Comparison of ENCODE assay signal across 21 mouse cellular contexts in genomic region chr4:139761911-139762310, GRCm38 (mm10).
A peak's percentile ranks its signal among the peaks of the same experiment; 100 is the strongest.
DNase-seq lines count a peak whose midpoint lies in the region; ATAC-seq lines count a peak whose summit lies in the region.
"Had no signal": no experiment of that assay in that cellular context is flagged by ENCODE, and none has a peak within 500 bp of the region (broad histone marks: within the 10 kb centered on the region; RNA-seq: fewer than 3 reads in every experiment).

No protein-coding gene starts in this region.

- peak overlapping the region; percentile 12; the same call in 1 of the 2 replicates for H3K27ac ChIP-seq in forebrain, embryonic 10.5 days
- no peak overlapping the region for H3K27ac ChIP-seq in forebrain, embryonic 16.5 days (ENCODE audit: low read length)
- peak overlapping the region; percentile 2; the same call in 1 of the 2 replicates for H3K27ac ChIP-seq in midbrain, embryonic 16.5 days (ENCODE audit: low read length)
- H3K27ac ChIP-seq: embryonic facial prominence, embryonic 15.5 days; gastrocnemius, adult 2 months; limb, embryonic 15.5 days; liver, embryonic 15.5 days; macrophage; neural tube, embryonic 12.5 days had no signal

- H3K9me3 ChIP-seq in forebrain, embryonic 10.5 days = no peaks in the 10 kb centered on the region
- no peaks in the 10 kb centered on the region for H3K9me3 ChIP-seq in forebrain, embryonic 16.5 days (ENCODE audit: control insufficient read depth, low read length)
- H3K9me3 ChIP-seq in midbrain, embryonic 16.5 days (replicated peaks; ENCODE audit: control insufficient read depth, low read length, poor library complexity, severe bottlenecking) = no peaks in the 10 kb centered on the region
- H3K9me3 ChIP-seq: embryonic facial prominence, embryonic 15.5 days; heart, embryonic 12.5 days; limb, embryonic 15.5 days; liver, embryonic 15.5 days; neural tube, embryonic 12.5 days had no signal

- H3K27me3 ChIP-seq in forebrain, embryonic 10.5 days (ENCODE audit: poor library complexity, severe bottlenecking) = peaks cover 100% of the 10 kb centered on the region
- no peaks in the 10 kb centered on the region for H3K27me3 ChIP-seq in forebrain, embryonic 16.5 days (replicated peaks; ENCODE audit: control insufficient read depth, insufficient read depth, low read length)
- H3K27me3 ChIP-seq in midbrain, embryonic 16.5 days (ENCODE audit: control insufficient read depth, insufficient read depth, low read depth, low read length) = no peaks in the 10 kb centered on the region

- no peaks in the 10 kb centered on the region for H3K36me3 ChIP-seq in forebrain, embryonic 10.5 days (replicated peaks)
- H3K36me3 ChIP-seq in forebrain, embryonic 16.5 days (ENCODE audit: control insufficient read depth, insufficient read depth) = no peaks in the 10 kb centered on the region
- no peaks in the 10 kb centered on the region for H3K36me3 ChIP-seq in midbrain, embryonic 16.5 days (ENCODE audit: control insufficient read depth, insufficient read depth, low read length)
- H3K36me3 ChIP-seq: embryonic facial prominence, embryonic 15.5 days; heart, embryonic 12.5 days; limb, embryonic 15.5 days; liver, embryonic 15.5 days; neural tube, embryonic 12.5 days had no signal

- H3K4me1 ChIP-seq in forebrain, embryonic 10.5 days = peaks cover 74% of the 10 kb centered on the region
- H3K4me1 ChIP-seq in forebrain, embryonic 16.5 days (replicated peaks; ENCODE audit: control insufficient read depth, insufficient read depth, low read length) = peaks cover 16% of the 10 kb centered on the region
- H3K4me1 ChIP-seq in midbrain, embryonic 16.5 days (ENCODE audit: control insufficient read depth, insufficient read depth, low read length) = peaks cover 21% of the 10 kb centered on the region
- H3K4me1 ChIP-seq: liver, embryonic 15.5 days had no signal

- no peak for DNase-seq in forebrain, embryonic 10.5 days (ENCODE audit: extremely low spot score, low spot score)
- DNase-seq in testis, postnatal 14 days (ENCODE audit: low spot score) = peak; percentile 76
- DNase-seq in testis, postnatal 10 days (ENCODE audit: low spot score) = no peak
- DNase-seq in adrenal gland, adult 2 months = no peak
- no peak for DNase-seq in cerebellum, adult 9-10 months
- DNase-seq: cerebellum, adult 9-11 months; gastrocnemius, adult 2 months; heart, postnatal 14 days; kidney, adult 11 months; right cerebral cortex, postnatal 14 days; spleen, adult 18-20 months; thymus, adult 18-20 months; thymus, postnatal 4 days had no signal

- no peak overlapping the region for H3K4me2 ChIP-seq in forebrain, embryonic 16.5 days (ENCODE audit: low read length)
- no peak overlapping the region for H3K4me2 ChIP-seq in midbrain, embryonic 16.5 days (ENCODE audit: low read length)
- H3K4me2 ChIP-seq: embryonic facial prominence, embryonic 15.5 days; heart, embryonic 12.5 days; limb, embryonic 15.5 days; liver, embryonic 15.5 days; neural tube, embryonic 12.5 days had no signal

- no peak overlapping the region for H3K9ac ChIP-seq in forebrain, embryonic 16.5 days (replicated peaks; ENCODE audit: low read depth, low read length)
- H3K9ac ChIP-seq in midbrain, embryonic 16.5 days (ENCODE audit: low read depth, low read length) = no peak overlapping the region
- H3K9ac ChIP-seq: embryonic facial prominence, embryonic 15.5 days; heart, embryonic 12.5 days; limb, embryonic 15.5 days; liver, embryonic 15.5 days; neural tube, embryonic 12.5 days had no signal

- H3K4me3 ChIP-seq in forebrain, embryonic 10.5 days = no peak overlapping the region
- no peak overlapping the region for H3K4me3 ChIP-seq in forebrain, embryonic 16.5 days (replicated peaks; ENCODE audit: low read length)
- no peak overlapping the region for H3K4me3 ChIP-seq in midbrain, embryonic 16.5 days (ENCODE audit: low read depth, low read length)
- H3K4me3 ChIP-seq: embryonic facial prominence, embryonic 15.5 days; gastrocnemius, adult 2 months; heart, embryonic 12.5 days; limb, embryonic 15.5 days; liver, embryonic 15.5 days; neural tube, embryonic 12.5 days had no signal

- WGBS in forebrain, embryonic 10.5 days = 9% methylated on average over 13 of the region's 13 CpGs
- 4% methylated on average over 13 of the region's 13 CpGs for WGBS in forebrain, embryonic 16.5 days
- 4% methylated on average over 13 of the region's 13 CpGs for WGBS in midbrain, embryonic 16.5 days

- ATAC-seq in forebrain, embryonic 16.5 days = no peak
- ATAC-seq in midbrain, embryonic 16.5 days = no peak
